Mouse (Mus musculus): ENCODE results near the gene Kcnab1. TPM values are rescaled to one million over a fixed set of nuclear protein-coding genes. Genes with fewer than 3 reads are reported as not detected.

The Kcnab1 gene
- polyA plus RNA-seq, 1 experiment from 2014 or later = 3.8 TPM

DNA sequence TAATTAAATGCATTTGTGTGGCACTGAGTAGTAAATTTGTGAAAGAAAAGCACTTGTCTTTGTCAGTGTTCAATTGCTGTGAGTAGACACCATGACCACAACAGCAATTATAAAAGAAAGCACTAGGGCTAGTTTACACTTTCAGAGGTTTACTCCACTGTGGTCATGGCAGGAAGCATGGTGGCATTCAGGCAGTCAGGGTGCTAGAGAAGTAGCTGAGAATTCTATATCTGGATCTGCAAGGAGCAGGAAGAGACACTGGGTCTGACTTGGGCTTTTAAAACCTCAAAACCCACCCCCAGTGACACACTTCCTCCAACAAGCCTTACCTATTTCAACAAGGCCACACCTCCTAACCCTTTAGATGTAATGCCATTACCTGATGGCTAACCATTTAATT is 307.4 kb downstream of the Kcnab1 start:
- H3K9me3 ChIP-seq (replicated peaks; ENCODE audit: control insufficient read depth, low read length) = no peaks in the 10 kb centered on the region
- no peak for ATAC-seq (ENCODE audit: insufficient read depth, low FRiP score)
- H3K36me3 ChIP-seq (ENCODE audit: control insufficient read depth, insufficient read depth, low read length) = no peaks in the 10 kb centered on the region
- H3K4me1 ChIP-seq (ENCODE audit: control insufficient read depth, insufficient read depth, low read length) = no peaks in the 10 kb centered on the region
- H3K9ac ChIP-seq (ENCODE audit: low read length) = no peak overlapping the region
- no peaks in the 10 kb centered on the region for H3K27me3 ChIP-seq (ENCODE audit: control insufficient read depth, insufficient read depth, low read length)
- no peak overlapping the region for H3K27ac ChIP-seq (ENCODE audit: low read length)
- no peak overlapping the region for H3K4me2 ChIP-seq (ENCODE audit: low read depth, low read length)
- no peak overlapping the region for H3K4me3 ChIP-seq (replicated peaks; ENCODE audit: low read length)

DNA sequence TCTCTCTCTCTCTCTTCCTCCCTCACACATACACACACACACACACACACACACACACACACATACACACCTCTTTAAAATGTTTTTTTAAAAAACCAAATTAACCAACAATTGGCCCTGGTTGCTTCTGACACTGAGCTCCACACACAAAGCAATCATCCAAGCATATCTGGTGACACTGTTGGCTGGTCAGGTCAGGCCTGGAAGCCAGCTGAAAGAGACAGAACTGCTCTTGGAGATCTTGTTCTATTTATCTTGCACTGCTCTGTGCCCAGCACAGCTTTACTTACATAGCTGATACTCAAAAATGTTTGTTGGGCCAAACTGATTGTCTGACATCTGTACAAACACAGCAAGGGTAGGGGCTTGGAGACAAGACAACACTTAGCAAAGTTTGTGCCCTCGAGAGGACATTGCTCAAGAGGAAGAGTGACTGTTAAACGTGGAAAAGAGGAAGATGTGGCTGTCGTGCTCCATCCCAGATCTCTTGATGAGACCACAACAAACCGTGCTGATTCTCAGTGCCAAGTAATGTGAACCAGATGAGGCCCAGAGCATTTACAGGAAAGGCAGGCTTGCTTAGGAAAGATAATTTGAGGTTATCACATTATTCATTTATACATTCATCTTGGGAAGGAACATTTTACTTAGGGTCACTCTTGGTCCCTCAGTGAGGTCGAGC is 308.9 kb downstream of the Kcnab1 start:
- H3K27ac ChIP-seq (ENCODE audit: low read length) = no peak overlapping the region
- H3K9me3 ChIP-seq (replicated peaks; ENCODE audit: control insufficient read depth, low read length) = no peaks in the 10 kb centered on the region
- H3K36me3 ChIP-seq (ENCODE audit: control insufficient read depth, insufficient read depth, low read length) = no peaks in the 10 kb centered on the region
- no peak overlapping the region for H3K9ac ChIP-seq (ENCODE audit: low read length)
- ATAC-seq (ENCODE audit: insufficient read depth, low FRiP score) = no peak
- H3K4me2 ChIP-seq (ENCODE audit: low read depth, low read length) = no peak overlapping the region
- 54% methylated on average over 5 of the region's 5 CpGs for WGBS
- no peak overlapping the region for H3K4me3 ChIP-seq (replicated peaks; ENCODE audit: low read length)
- no peaks in the 10 kb centered on the region for H3K4me1 ChIP-seq (ENCODE audit: control insufficient read depth, insufficient read depth, low read length)
- no peaks in the 10 kb centered on the region for H3K27me3 ChIP-seq (ENCODE audit: control insufficient read depth, insufficient read depth, low read length)

DNA sequence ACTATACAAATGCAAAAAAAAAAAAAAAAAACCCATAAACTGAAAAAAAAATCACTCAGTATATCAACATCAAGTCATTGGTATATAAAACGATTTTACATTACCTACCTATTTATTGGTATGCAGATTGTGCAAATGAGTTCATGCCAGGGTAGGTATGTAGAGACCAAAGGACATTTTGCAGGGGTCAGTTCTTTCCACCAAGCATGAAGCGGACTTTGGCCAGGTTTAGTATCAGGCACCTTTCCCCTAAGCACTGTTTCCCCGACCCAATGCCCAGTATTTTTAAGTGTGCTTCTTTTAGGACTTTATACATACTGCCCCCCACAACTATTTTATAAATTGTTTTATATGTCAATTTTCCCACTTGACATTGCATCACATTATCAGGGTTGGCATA is 310.5 kb downstream of the Kcnab1 start:
- no peaks in the 10 kb centered on the region for H3K27me3 ChIP-seq (ENCODE audit: control insufficient read depth, insufficient read depth, low read length)
- H3K4me2 ChIP-seq (ENCODE audit: low read depth, low read length) = no peak overlapping the region
- no peak for ATAC-seq (ENCODE audit: insufficient read depth, low FRiP score)
- no peak overlapping the region for H3K4me3 ChIP-seq (replicated peaks; ENCODE audit: low read length)
- WGBS = 85% methylated on average over 3 of the region's 3 CpGs
- H3K27ac ChIP-seq (ENCODE audit: low read length) = no peak overlapping the region
- H3K36me3 ChIP-seq (ENCODE audit: control insufficient read depth, insufficient read depth, low read length) = no peaks in the 10 kb centered on the region
- H3K9ac ChIP-seq (ENCODE audit: low read length) = no peak overlapping the region
- no peaks in the 10 kb centered on the region for H3K4me1 ChIP-seq (ENCODE audit: control insufficient read depth, insufficient read depth, low read length)
- H3K9me3 ChIP-seq (replicated peaks; ENCODE audit: control insufficient read depth, low read length) = no peaks in the 10 kb centered on the region

All from stomach, embryonic 16.5 days (tissue).